Mouse (Mus musculus) kidney, postnatal 10 days (tissue): ENCODE results near the gene Zfp667.
"Not testable (repeated sequence)": the region's sequence is repeated elsewhere in the genome, so short reads cannot be mapped to it uniquely, and the experiment has no call there.

Experiments used
- DNase-seq: peaks from one replicate; pipeline ENCODE4 v3.0.0; 2021; ENCODE audit warnings: mixed read lengths

Zfp667 gene

DNA sequence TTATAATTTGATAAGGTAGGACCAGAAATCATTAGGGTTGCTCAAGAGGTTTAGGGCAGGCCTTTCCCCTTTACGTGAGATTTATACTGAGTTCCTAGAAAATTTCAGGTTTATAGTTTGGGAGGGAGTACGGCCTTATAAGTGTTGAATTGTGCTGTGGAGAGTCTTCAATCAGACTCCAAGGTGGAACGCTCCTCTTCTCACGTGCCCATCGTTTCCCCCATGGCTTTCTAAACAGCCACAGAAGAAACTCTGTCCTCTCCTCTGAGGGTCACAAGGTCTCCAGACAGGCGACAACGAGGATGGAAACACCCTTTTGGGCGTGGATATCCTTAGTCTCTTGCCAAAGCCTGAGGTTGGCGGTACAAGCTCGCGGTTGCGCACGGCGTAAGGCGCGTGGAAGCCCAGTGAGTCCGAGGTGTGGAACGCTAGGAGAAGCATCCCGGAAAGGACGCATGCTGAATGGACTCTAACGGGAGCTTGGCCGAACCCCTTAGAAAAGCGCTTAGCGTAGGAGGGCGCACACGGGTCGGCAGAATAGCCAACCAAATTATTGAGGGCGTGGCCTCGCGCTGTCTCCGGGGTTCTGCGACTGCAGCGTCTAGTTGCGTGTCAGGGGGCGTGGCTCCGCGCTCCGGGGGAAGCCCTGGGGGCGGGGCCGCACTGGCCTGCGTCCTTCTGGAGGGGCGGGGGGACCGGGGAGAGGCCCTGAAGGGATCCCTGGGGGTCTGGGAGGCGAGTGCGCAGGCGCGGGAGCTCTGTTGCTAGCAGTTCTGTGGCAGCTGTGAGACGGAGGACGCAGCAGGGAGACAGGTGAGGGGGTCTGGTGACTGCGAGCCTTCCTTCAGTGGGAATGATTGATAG, at the start of gene Zfp667:
Zfp667 (plus strand) TSS at position 738 of the 864 bp plus-strand sequence.
- peak; percentile 100 for DNase-seq

DNA sequence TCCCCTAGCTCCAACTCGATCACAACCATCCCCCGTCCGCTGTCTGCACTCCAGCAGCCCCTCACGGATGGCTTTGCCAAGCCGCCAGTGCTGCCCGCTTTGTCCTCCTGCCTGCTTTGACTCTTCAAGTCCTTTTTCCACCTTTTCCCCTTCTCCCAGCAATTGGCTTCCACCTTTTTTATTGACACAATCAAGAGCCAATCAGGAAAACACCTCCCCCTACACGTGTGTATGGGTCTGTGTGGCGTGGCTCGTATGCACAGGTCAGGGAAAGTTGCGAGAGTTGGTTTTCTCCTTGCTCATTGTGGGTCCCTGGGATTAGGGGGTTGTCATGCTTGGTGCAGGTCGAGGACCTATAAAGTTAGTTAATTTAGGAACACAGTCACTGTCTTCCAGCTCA, 46.6 kb upstream of the Zfp667 start:
- no peak for DNase-seq

GRCm38 (mm10) chr7:6240841-6241425, 45.4 kb upstream of the Zfp667 start:
- peak; percentile 59 for DNase-seq

- DNase-seq, result no peak
These were observed 41.8 kb upstream of the Zfp667 start for GRCm38 (mm10) chr7:6244361-6245292.

DNA sequence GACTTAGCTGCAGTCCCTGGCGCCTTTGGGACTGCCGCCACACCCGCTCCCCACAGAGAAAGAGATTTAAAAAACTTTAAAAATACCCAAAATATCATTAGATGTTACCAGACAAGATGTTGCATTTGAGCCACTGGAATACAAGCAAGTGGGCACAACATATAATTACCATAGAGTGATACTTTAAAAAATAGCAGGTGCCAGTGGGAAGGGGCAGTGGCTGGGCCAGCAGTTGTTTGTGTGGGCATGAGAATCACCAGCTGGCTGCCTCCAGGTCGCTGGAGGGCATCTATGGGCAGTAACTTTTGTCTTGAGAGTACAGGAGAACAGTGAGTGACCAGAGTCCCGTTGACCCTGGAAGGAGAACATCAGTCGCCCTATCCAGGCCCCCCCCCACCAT, 34.0 kb upstream of the Zfp667 start, which contains the start of gene Epp13:
Epp13 (plus strand) TSS at position 301 of the 400 bp plus-strand sequence.
- no peak for DNase-seq

DNA sequence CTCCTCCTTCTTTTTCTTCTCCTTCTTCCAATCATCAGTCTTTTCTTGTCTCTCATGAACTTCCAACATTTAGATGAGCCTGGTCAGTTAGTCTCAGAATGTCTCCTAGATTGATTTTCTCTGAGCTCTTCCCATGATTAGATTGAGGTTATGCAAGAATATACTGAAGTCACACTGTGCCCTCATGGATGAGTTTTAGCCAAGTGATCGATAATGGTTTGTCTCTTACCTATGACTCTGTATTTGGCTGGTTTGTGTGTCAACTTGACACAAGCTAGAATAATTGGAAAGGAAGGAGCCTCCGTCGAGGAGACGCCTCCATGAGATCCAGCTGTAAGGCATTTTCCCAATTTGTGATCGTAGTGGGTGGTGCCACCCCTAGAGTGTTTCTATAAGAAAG, 31.9 kb upstream of the Zfp667 start:
- DNase-seq, result no peak

DNA sequence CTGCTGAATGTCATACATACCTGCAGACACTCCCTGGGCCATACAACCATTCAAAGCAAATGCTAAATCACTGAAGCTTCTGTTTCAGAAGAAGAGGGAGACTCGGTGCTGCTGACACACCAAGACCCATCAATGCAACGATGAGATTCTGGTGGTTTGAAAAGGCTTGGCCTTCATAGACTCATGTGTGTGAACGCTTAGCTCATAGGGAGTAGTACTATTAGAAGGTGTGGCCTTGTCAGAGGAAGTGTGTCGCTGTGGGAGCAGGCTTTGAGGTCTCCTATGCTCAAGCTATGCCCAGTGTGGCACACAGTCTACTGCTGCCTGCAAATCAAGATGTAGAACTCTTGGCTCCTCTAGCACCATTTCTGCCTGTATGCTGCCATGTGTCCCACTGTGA, 29.0 kb upstream of the Zfp667 start:
- DNase-seq, result no peak

GRCm38 (mm10) chr7:6258232-6259220, 27.9 kb upstream of the Zfp667 start:
- DNase-seq, result no peak

DNA sequence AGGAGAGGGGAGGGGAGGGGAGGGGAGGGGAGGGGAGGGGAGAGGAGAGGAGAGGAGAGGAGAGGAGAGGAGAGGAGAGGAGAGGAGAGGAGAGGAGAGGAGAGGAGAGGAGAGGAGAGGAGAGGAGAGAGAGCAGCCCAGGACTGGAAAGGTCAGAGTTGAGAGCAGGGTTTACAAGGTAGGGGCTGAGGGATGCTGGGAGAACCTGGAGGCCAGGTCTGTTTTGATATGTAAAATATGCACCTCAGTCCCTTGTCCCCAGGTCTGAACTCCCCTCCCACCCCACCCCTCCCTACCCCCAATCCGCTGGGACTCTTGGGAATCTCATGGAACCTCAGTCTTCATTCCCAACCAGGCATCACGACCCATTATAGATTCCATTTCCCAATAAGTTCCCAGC, 26.4 kb upstream of the Zfp667 start:
- not testable (repeated sequence) for DNase-seq

DNA sequence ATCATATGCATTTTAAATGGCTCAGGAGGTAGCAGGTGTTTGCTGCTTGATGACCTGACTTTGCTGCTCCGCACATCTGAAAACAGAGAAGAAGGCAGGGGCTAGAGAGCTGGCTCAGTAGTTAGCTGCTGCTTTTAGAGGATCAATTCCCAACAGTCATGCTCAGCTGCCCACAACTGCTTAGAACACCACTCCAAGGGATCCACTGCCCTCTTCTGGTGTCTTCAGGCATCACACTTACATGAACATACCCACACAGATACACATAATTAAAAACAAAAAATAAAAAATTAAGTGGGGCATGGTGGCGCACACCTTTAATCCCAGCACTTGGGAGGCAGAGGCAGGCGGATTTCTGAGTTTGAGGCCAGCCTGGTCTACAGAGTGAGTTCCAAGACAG, 24.3 kb upstream of the Zfp667 start:
- no peak for DNase-seq

GRCm38 (mm10) chr7:6262984-6263383, 23.4 kb upstream of the Zfp667 start:
- DNase-seq, result no peak

GRCm38 (mm10) chr7:6265695-6266094, 20.7 kb upstream of the Zfp667 start:
- DNase-seq, result peak; percentile 39

DNA sequence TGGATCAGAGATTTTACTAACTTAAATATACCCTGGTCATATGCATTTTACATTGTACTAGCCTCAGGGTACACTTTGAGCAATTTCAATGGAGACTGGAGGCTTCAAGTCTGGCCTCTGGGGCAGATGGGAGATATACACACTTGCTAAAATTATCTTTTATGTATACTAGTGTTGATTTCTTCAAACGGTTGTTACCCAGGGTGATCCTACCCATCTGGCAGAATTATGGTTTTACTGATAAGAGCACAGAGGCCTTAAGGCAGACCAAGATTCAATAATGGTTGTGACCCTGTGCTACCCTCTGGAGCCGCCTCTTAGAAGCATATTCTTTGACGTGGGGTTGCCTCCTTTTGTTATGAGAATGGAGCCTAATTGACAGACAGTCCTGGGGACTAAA, 8.5 kb upstream of the Zfp667 start:
- DNase-seq, result no peak

- DNase-seq, result peak; percentile 89
These were observed 3.6 kb upstream of the Zfp667 start for GRCm38 (mm10) chr7:6282749-6283148.

DNA sequence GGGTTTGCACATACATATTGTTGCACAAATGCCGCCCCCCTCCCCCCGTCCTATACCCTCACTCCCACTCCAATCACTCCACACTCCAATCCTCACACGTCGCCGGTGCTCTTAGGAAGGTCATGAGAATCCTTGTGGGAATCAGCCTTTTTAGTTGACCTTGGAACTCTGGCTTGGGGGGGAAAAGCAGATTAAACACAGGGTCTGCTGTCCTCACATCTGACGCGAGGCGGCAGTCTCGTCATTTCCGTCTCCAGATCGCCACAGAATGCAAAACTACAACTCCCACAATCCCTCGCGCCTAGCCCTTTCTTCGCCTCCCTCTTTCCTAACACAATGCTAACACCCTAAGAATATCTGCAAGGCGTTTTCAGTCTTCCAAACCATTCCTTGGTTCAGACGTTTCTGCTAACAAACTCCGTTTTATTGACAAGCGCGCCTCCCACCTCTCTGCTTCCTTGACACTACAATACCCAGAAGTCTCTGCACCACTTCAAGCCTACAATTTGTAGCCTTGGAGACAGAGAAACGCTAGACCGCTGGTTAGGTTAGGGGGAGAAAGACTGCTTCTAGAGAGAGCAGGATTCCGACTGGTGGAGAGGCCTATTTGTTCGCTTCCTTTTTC, 2.8 kb upstream of the Zfp667 start:
- peak; percentile 88 for DNase-seq

GRCm38 (mm10) chr7:6284442-6285012, 1.9 kb upstream of the Zfp667 start:
- no peak for DNase-seq

GRCm38 (mm10) chr7:6285366-6285765, 1.0 kb upstream of the Zfp667 start:
- no peak for DNase-seq

DNA sequence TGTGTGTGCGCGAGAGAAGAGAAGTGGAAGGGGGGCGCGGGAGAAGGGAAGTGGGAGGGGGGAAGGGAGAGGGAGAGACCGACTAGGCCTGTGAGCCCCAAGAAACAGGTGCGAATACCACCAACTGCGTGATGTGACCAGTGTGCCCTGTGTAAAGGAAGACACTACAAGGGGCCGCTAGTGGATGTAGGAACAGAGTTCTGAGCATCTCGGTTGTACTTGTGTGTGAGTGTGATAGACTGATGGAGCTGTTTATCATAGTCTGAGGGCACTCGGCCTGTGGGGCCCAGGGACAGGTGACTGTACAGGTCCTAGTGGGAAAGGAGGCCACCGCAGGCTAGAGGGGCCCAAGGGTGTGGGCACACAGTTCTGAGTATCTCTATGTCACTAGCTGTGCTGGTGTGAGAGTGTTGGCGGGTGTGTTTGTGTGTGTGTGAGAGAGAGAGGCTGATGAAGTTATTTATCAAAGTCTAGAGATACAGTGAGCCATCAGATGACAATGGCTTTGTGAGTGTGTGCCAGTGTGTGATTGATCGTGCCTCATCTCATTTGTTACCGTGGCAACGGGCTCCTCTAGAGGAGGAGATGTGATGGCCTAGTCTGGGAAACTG, 647 bp downstream of the Zfp667 start:
- DNase-seq, result peak; percentile 8

GRCm38 (mm10) chr7:6291121-6291520, 4.7 kb downstream of the Zfp667 start:
- not testable (repeated sequence) for DNase-seq

DNA sequence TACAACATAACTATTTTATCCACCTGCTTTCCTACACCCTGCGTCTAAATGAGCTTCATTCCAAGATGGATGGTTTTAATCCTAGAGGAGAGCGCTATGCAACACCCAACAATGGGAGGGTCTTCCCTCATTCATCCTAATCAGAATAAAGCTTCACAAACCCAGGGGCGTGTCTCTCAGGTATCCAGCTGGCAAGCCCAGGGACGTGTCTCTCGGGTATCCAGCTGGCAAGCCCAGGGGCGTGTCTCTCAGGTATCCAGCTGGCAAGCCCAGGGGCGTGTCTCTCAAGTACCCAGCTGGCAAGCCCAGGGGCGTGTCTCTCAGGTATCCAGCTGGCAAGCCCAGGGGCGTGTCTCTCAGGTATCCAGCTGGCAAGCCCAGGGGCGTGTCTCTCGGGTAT, 14.4 kb downstream of the Zfp667 start:
- DNase-seq, result not testable (repeated sequence)
